Mouse (Mus musculus): ENCODE measurements at regions not wholly inside any gene's neighbourhood (a gene's known extent, or its start where the extent isn't known, plus 50 kb on each side); places are given as distances from the start of the nearest gene placed in this dataset.

DNA sequence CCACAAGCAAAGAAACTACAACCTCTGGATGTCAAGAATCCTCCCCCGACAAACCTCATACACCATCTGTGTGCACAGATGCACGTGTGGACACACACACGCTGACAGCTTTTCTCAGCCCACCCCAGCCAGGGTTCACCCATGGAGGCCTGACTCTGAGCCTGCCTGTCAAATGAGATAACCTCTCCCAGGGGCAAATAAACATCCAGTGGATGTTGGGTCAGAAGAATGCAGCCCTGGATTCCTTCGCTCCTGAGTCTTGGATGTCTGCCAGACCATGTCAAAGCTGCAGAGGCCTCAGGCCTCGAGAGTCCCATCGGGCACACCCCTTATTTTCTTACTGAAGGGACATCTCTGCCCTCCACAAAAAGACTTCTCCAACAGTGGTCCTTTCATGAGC, 83.4 kb upstream of the Hand1 start:
- no peak for TF ChIP-seq CTCF (IDR thresholded peaks at IDR 0.05; ENCODE audit: borderline replicate concordance, insufficient read depth, low read length)
- TF ChIP-seq POLR2A (IDR thresholded peaks at IDR 0.05; ENCODE audit: low read depth, low read length), result no peak

Measured in embryonic fibroblast, embryonic 13.5 days (primary cell).